Mouse (Mus musculus) E14TG2a.4 (cell line): Measurements from ENCODE around the gene Adsl.

ENCODE experiments used
- CTCF ChIP-seq: conservative IDR thresholded peaks from 2 replicates; pipeline ENCODE4 v1.5.1; 2014; ENCODE audit warnings: low read length
- NANOG ChIP-seq: IDR thresholded peaks from 2 replicates; pipeline ENCODE4 v1.6.1; 2014; ENCODE audit warnings: borderline replicate concordance, low read length, mixed read lengths

GRCm38 (mm10) chr15:80989712-80990111, 41.4 kb downstream of the Adsl start:
- TF ChIP-seq CTCF, result no peak
- TF ChIP-seq NANOG, result no peak
